Mouse (Mus musculus) embryonic facial prominence, embryonic 15.5 days (tissue): Measurements from ENCODE around the gene Chchd10. TPM values are rescaled to one million over a fixed set of nuclear protein-coding genes. Genes with fewer than 3 reads are reported as not detected.

Source experiments
- ATAC-seq: fragments of 200-750 bp; cut with Nextera tagmentation; 2 replicates; pipeline ENCODE4 v1.8.0; 2017; ENCODE audit warnings: low read depth, moderate TSS enrichment; ENCODE audit not compliant: insufficient number of reproducible peaks, low FRiP score, low TSS enrichment
- H3K27ac ChIP-seq: fragments of 300-500 bp; sonication (generic); replicated peaks from 2 replicates; pipeline ENCODE4 v1.5.1; 2015; ENCODE audit warnings: mild to moderate bottlenecking, inconsistent platforms
- H3K27me3 ChIP-seq: fragments of 300-500 bp; sonication (generic); 2 replicates; pipeline ENCODE4 v1.6.1; 2015; ENCODE audit warnings: inconsistent platforms
- H3K36me3 ChIP-seq: fragments of 300-500 bp; sonication (generic); 2 replicates; pipeline ENCODE4 v1.6.1; 2015; ENCODE audit warnings: mild to moderate bottlenecking, inconsistent platforms
- H3K4me1 ChIP-seq: fragments of 300-500 bp; sonication (generic); 2 replicates; pipeline ENCODE4 v1.6.1; 2015; ENCODE audit warnings: inconsistent platforms
- H3K4me2 ChIP-seq: fragments of 300-500 bp; sonication (generic); replicated peaks from 2 replicates; pipeline ENCODE4 v1.6.1; 2015; ENCODE audit warnings: mild to moderate bottlenecking, inconsistent platforms
- H3K4me3 ChIP-seq: fragments of 300-500 bp; sonication (generic); replicated peaks from 2 replicates; pipeline ENCODE4 v1.5.1; 2015; ENCODE audit warnings: mild to moderate bottlenecking, inconsistent platforms
- H3K9ac ChIP-seq: fragments of 300-500 bp; sonication (generic); 2 replicates; pipeline ENCODE4 v1.6.1; 2015; ENCODE audit warnings: inconsistent platforms
- H3K9me3 ChIP-seq: fragments of 300-500 bp; sonication (generic); replicated peaks from 2 replicates; pipeline ENCODE4 v1.6.1; 2016; ENCODE audit warnings: inconsistent platforms
- WGBS: fragments of 180-500 bp; shearing (Covaris S2); methylation state at CpG from one replicate; pipeline ENCODE4 v1.1.7; 2015; 5-methylcytosine and 5-hydroxymethylcytosine counted together
- polyA plus RNA-seq: library from polyadenylated mRNA; unstranded; fragments of >200 nt; fragmentation: Nextera tagmentation; extraction: Ambion mirVana; gene quantifications from 2 replicates; pipeline ENCODE4 v1.2.1, GENCODE M21; 2015

The Chchd10 gene
- polyA plus RNA-seq, 1 experiment from 2014 or later, result 33.4 TPM

DNA sequence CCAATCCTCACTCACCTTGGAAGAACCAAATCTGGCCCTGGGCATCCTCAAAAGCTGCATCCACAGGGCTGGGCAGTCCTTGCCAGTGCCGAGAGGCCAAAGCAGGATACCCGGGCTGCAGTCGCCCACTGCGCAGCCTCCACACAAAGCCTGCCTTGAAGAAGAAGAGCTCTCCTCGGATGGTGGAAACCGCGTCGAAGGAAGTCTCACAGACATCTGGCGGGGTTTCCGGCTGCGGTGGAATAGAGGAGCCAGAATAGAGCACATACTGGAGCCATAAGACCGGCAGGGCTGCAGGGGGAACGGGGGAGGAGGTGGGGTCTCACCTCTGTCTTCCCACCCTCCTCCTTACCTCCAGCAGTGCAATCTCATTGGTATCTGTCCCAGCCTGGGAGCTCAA, 6.5 kb upstream of the Chchd10 start:
- H3K4me1 ChIP-seq, result peaks cover 34% of the 10 kb centered on the region
- no peak overlapping the region for H3K9ac ChIP-seq
- H3K9me3 ChIP-seq, result no peaks in the 10 kb centered on the region
- H3K36me3 ChIP-seq, result peaks cover 45% of the 10 kb centered on the region
- no peaks in the 10 kb centered on the region for H3K27me3 ChIP-seq
- no peak overlapping the region for H3K4me2 ChIP-seq
- no peak overlapping the region for H3K4me3 ChIP-seq
- 59% methylated on average over 13 of the region's 13 CpGs for WGBS
- H3K27ac ChIP-seq, result no peak overlapping the region
- ATAC-seq, result no peak

DNA sequence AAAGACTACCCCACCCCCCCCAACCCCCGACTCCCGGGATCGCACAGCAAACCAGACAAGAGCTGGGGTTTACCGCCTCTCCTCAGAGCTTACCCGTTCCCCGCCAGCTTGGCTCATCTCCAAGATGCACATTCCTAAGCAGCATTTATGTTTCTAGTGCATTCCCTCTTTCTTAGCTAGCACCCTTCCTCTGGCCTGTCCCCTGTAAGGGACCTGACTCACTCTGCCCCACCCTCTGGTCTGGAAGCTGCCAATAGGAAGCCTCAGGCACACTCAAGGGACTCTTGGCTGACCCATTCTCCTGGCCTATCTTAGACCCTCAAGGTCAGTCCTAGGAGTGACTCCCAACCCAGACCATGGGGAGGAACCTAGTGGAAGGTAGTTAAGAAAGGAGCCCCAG, 2.6 kb upstream of the Chchd10 start:
- Histone ChIP-seq H3K4me2 (peak overlapping the region; percentile 95), H3K27ac (no peak overlapping the region), H3K9me3 (no peaks in the 10 kb centered on the region), H3K4me3 (peak overlapping the region; percentile 66), H3K4me1 (peaks cover 34% of the 10 kb centered on the region), H3K36me3 (peaks cover 28% of the 10 kb centered on the region), H3K27me3 (peaks cover 2% of the 10 kb centered on the region; the same call in 1 of the 2 replicates), H3K9ac (no peak overlapping the region)
- 5% methylated on average over 6 of the region's 6 CpGs for WGBS
- ATAC-seq, result no peak

DNA sequence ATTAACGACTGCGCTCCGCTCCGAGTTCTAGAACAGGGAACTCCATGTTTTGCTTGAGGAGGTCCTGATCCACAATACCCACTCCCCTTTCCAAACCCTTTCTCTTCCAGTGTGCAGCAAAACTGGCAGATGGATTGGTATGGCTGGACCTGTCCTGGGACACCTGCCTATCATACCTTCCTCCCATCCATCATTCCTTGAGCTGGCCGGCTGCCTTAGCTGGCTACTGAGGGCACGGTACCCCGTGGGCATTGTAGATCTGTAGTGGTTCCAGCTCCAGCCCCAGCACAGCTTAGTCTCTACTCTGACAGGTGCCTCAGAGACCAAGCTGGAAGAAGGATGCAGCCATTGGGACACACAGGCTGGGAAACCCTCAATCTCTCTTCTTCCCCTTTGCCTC, 1.6 kb upstream of the Chchd10 start:
- Histone ChIP-seq H3K9me3 (no peaks in the 10 kb centered on the region), H3K4me3 (peak overlapping the region; percentile 66), H3K4me1 (peaks cover 44% of the 10 kb centered on the region), H3K9ac (no peak overlapping the region; the same call in 1 of the 2 replicates), H3K36me3 (peaks cover 18% of the 10 kb centered on the region), H3K27me3 (peaks cover 12% of the 10 kb centered on the region), H3K4me2 (peak overlapping the region; percentile 95), H3K27ac (0 out of 2 replicates have a peak overlapping the region, but pooled peaks have one; percentile 85)
- WGBS, result 13% methylated on average over 7 of the region's 7 CpGs
- ATAC-seq, result no peak

DNA sequence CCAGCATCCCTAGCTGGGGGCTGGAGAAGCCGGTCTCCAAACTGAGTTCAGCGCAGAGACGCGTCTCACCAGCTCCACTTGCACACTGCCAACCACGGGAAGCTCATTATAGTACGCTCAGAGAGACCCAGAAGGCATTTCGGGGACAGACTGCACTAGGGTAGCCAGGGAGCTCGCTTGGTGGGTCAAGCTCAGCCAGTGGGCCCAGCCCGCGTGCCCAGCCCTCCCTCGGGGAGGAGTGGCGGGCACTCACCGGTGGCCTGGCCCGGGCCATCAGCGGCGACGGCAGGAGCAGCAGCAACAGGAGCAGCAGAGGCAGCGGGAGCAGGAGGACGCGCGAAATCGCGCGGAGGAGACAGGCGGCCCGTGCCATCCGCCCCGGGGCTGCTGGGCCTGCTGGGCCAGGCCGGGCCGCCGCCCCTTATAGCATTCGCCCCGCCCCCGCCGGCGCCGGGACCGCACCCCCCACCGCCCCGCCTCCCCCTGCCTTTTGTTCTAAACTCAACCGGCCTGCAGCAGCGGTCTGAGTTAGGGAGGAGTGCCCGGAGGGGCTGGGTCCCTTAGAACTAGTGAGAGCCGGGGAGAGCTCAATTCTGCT, 750 bp upstream of the Chchd10 start:
- Histone ChIP-seq H3K9me3 (no peaks in the 10 kb centered on the region), H3K4me3 (peak overlapping the region; percentile 66), H3K4me2 (peak overlapping the region; percentile 95), H3K36me3 (peaks cover 9% of the 10 kb centered on the region), H3K27me3 (peaks cover 21% of the 10 kb centered on the region), H3K27ac (peak overlapping the region; percentile 85), H3K9ac (peak overlapping the region; percentile 60), H3K4me1 (peaks cover 45% of the 10 kb centered on the region)
- WGBS, result under 1% methylated on average over 44 of the region's 44 CpGs
- ATAC-seq, result peak; percentile 74

DNA sequence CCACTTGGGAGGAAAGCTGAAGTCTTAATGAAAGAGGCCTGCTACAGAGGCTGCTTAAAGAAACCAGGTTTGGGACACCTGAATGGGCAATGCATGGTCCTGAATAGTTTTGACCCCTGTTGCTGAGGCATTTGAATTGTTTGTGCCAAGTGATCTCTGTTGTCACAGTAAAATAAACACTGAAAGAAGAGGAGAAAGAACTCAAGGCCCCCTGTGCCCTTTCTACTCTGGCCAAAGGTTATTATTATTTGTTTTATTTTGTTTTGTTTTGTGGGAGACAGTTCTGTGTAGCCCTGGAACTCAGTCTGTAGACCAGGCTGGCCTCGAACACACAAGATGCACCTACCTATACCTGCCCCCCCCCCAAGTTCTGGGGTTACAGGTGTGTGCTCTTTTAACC, 2.1 kb downstream of the Chchd10 start:
- peaks cover 41% of the 10 kb centered on the region for H3K4me1 ChIP-seq
- peaks cover 23% of the 10 kb centered on the region for H3K27me3 ChIP-seq
- no peaks in the 10 kb centered on the region for H3K36me3 ChIP-seq
- 64% methylated on average over 1 of the region's 1 CpGs for WGBS
- no peak overlapping the region for H3K4me3 ChIP-seq
- no peak for ATAC-seq
- H3K27ac ChIP-seq, result no peak overlapping the region
- no peaks in the 10 kb centered on the region for H3K9me3 ChIP-seq
- peak overlapping the region; percentile 88; the same call in 1 of the 2 replicates for H3K4me2 ChIP-seq
- no peak overlapping the region for H3K9ac ChIP-seq

DNA sequence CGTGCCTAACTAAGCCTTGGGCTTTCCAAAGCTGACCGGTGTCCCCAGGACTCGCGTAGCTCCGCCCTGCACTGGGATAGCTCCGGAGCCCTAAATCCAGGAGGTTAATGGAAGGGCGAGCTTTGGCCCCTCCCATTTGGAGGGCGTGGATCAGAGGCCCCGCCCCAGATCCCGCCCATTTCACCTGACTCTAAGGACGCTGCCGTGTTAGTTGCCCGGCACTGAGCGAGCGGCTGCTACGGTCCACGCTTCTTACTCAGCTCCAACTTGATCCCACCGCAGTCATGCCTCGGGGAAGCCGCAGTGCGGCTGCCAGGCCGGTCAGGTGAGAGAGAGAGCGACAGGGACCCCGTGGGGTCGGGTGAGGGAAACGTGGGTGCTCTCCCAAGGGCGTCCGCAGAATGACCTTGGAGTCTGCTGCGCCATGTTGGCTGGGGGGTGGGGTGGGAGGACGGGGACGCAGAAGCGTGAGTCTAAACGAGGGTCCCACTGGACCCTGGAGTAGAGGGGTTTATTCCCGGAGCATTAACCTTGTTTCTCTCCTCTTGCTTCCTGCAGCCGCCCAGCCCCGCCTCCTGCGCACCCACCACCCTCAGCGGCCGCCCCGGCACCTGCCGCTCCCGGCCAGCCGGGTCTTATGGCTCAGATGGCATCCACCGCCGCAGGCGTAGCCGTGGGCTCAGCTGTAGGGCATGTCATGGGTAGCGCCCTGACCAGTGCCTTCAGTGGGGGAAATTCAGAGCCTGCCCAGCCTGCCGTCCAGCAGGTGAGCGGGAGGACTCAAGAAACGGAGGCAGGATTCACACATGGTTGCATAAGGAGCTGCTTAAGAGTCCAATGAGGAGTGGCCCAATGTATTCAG, 3.0 kb downstream of the Chchd10 start, which contains the start of gene Mmp11:
TSS of gene Mmp11 (minus strand) at position 817 of the 862 bp plus-strand sequence.
- Histone ChIP-seq H3K4me2 (peak within 1 kb of the TSS; percentile 88), H3K27me3 (peaks cover 23% of the 10 kb centered on the region), H3K27ac (no peak within 1 kb of the TSS), H3K4me3 (peak within 1 kb of the TSS; percentile 51), H3K36me3 (no peaks in the 10 kb centered on the region), H3K4me1 (peaks cover 32% of the 10 kb centered on the region), H3K9me3 (no peaks in the 10 kb centered on the region), H3K9ac (peak within 1 kb of the TSS; percentile 23; the same call in 1 of the 2 replicates)
- ATAC-seq, result peak; percentile 59
- WGBS, result 2% methylated on average over 50 of the region's 51 CpGs

DNA sequence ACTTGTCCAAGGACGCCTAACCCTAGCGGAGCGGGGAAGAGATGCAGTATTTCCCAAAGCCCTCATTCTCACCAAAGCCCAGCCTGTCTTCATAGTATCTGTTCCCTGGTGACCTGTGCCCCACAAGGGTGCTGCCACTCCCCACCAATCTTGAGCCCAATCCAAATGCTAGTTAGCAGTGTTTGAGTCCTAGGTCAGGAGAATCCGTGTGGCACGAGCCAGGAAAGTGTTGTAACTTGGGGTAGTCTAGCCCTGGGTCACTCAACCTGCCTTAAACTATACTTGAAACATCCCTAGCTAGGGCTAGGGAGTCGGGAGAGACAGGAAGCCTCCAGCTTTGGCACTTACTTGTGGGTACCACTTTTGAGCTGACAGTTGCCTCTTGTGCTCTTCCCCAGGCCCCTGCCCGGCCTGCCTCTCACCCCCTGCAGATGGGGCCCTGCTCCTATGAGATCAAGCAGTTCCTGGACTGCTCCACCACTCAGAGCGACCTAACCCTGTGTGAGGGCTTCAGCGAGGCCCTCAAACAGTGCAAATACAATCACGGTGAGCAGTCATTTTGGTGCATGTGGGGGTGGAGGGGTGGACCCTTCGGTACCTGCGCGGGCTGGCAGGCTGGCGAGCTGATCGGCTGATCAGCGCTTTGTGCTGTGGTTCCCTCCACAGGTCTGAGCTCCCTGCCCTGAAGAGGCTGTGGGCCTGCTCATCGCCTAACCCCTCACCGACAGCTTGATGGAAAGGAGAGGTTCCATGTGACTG, 4.2 kb downstream of the Chchd10 start:
- Histone ChIP-seq H3K4me2 (no peak overlapping the region), H3K27ac (no peak overlapping the region), H3K9ac (no peak overlapping the region), H3K4me1 (peaks cover 21% of the 10 kb centered on the region), H3K4me3 (no peak overlapping the region), H3K36me3 (no peaks in the 10 kb centered on the region), H3K9me3 (no peaks in the 10 kb centered on the region), H3K27me3 (peaks cover 23% of the 10 kb centered on the region)
- WGBS, result 46% methylated on average over 18 of the region's 18 CpGs
- ATAC-seq, result no peak

DNA sequence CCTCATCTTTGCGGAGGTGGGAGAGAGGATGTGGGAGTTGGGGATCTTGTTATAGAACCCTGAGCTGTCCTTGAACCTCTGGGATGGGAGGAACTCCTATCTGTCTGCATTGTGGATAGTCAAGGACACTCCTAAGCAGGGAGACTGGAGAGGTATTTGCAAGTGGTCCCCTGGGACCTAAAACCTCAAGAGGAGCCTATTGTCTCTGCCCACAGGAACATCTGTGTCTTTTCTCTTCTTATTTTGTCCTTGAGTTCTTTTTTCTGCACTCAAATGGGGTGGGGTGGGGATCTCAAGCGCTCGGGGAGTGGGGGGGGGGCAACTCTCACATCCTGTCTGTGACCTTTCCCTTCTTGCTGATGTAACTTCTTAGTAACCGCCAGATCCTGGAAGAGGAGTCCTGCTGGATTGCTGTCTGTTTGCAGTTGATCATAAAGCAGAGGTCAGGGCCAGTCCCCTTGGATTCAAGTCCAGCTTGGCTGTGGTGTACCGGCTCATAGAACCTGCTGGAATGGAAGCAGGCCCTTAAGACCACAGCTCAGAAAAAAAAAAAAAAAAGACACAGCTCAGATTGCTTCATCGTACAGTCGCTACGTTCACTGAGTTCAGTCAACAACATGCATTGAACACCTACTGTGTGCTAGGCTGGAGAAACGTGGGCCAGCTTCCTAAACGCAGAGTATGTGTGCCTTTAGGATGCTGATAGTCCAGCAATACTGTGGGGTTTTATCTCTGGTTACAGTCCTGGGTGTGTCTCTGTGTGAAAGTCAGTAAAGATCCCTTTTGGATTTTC, 5.1 kb downstream of the Chchd10 start:
- Histone ChIP-seq H3K27me3 (peaks cover 23% of the 10 kb centered on the region), H3K9me3 (no peaks in the 10 kb centered on the region), H3K4me3 (no peak overlapping the region), H3K36me3 (no peaks in the 10 kb centered on the region), H3K9ac (no peak overlapping the region), H3K4me2 (no peak overlapping the region), H3K4me1 (peaks cover 11% of the 10 kb centered on the region), H3K27ac (no peak overlapping the region)
- 57% methylated on average over 10 of the region's 10 CpGs for WGBS
- no peak for ATAC-seq

DNA sequence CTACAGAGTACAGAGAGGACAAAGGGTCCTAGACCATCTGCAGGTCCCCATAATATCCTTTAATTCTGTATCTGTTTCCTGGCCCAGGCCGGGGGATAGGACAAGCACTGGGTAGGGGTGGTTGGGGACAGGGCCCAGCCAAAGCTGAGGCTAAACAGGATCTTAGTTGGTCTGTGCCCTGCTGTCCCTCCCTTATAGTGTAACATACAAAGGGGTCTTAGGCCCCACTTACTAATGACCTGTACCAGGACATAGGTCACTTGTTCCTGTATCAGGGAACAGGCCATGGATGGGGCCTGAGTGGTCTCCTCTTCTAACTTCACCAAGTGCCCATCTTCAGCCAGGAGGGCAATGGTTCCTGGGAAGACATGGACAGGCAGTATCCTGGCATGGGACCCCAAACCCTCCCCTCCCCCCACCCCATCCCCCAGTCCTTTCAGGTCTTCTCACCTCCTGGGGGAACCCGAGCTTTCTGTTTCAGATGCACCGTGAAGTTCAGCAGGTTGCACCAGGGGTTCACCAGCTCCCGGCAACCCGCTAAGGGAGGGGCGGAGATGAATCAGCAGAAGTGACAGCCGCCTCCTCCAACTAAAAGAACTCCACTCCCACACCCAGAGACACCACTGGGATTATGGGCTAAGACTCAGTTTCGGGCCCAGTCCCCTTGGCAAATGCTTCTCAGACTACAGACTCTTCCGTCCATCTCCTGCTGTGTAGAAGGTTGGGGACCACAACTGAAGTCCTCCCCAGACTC, 6.7 kb downstream of the Chchd10 start:
- no peak overlapping the region for H3K4me3 ChIP-seq
- WGBS, result 53% methylated on average over 9 of the region's 9 CpGs
- no peak overlapping the region for H3K4me2 ChIP-seq

DNA sequence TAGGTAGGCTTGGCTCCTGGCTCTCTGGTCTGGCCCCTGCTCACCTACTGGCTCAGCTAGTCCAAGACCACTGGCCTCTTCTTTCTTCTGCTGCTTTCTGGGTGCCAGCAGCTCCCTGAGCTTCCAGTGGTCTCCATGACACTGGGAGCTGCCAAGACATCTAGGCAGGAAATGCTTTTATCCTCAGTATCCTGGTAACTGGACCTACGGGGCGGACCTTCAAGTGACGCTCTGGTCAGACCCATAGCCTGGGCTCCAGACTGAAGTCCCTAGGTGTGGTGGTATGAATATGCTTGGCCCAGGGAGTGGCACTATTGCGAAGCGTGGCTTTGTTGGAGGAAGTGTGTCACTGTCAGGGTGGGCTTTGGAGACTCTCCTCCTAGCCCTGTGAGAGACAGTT, 7.6 kb downstream of the Chchd10 start, which contains the start of gene Gm867:
TSS of gene Gm867 (minus strand) at position 153 of the 400 bp plus-strand sequence.
- H3K9me3 ChIP-seq, result no peaks in the 10 kb centered on the region
- peaks cover 19% of the 10 kb centered on the region for H3K27me3 ChIP-seq
- 83% methylated on average over 5 of the region's 5 CpGs for WGBS
- no peak within 1 kb of the TSS for H3K27ac ChIP-seq
- peaks cover 9% of the 10 kb centered on the region for H3K4me1 ChIP-seq
- no peak within 1 kb of the TSS for H3K9ac ChIP-seq
- no peak within 1 kb of the TSS for H3K4me2 ChIP-seq
- H3K4me3 ChIP-seq, result no peak within 1 kb of the TSS
- no peak for ATAC-seq
- no peaks in the 10 kb centered on the region for H3K36me3 ChIP-seq

More for the DNA sequence above, 6.7 kb downstream of the Chchd10 start:
- H3K36me3 ChIP-seq, result no peaks in the 10 kb centered on the region
- no peak for ATAC-seq
- H3K27me3 ChIP-seq, result peaks cover 23% of the 10 kb centered on the region
- no peak overlapping the region for H3K9ac ChIP-seq
- no peak overlapping the region for H3K27ac ChIP-seq
- no peaks in the 10 kb centered on the region for H3K9me3 ChIP-seq
- H3K4me1 ChIP-seq, result peaks cover 11% of the 10 kb centered on the region
